Comparison of ENCODE assay signal across 7 mouse cellular contexts in the genomic region with DNA sequence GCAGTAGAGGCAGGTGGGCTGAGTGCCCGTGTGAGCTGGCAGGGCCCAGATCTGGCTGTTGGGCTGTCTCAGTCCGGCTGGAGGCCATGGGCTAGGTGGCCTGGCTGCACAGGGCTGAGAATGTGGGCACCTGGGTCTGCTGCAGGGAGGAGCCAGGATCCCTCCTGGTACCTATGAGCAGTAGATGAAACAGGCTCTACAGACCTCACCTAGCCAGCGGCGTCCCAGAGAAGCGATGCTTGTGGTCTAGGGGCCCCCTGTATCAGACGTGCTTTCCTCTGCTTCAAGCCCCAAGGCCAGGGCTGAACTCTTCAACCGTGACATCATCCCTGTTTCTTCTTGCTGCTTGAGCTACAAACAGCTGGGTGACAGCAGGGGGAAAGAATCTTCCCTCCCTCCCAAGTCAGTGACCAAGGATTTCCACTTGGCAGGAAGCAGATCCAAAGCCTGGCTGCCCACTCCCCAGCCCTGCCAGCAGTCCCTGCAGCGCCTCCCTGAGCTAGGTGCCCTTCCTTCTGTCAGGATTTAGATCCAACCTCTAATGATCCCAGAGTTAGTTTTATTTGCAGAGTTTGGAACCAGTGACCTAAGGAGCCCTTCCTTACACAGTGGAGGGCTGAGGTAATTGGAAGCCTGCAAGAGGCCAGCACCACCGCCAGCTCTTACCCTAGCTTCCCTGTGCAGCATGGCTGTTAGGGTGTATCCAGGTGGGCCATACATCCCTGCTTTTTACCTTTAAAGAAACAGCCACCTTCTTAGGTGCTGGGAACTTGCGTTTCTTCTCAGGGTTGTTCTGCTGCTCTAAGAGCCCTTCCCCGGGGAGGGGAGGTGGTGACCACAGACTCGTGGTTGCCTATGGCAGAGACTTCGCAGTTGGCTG.
DNase-seq lines count a peak whose midpoint lies in the region; ATAC-seq and TF ChIP-seq lines count a peak whose summit lies in the region.

No protein-coding gene starts in this region.

- peak; percentile 38 for DNase-seq in retina, postnatal 1 day
- no peak for DNase-seq in retina, embryonic 14.5 days (ENCODE audit: low spot score)
- peak; percentile 80 for DNase-seq in gastrocnemius, adult 2 months
- DNase-seq in left cerebral cortex, postnatal 14 days (ENCODE audit: low spot score in 2 of 2): no peak
- no peak for DNase-seq in urinary bladder, adult 2 months (ENCODE audit: low spot score)
- no peak for DNase-seq in frontal cortex, postnatal 36 days (ENCODE audit: low spot score in 2 of 2)

- H3K4me3 ChIP-seq in gastrocnemius, adult 2 months: no peak overlapping the region
- no peak overlapping the region for H3K4me3 ChIP-seq in intestine, embryonic 16.5 days (ENCODE audit: low read length)

- 47% methylated on average over 13 of the region's 13 CpGs for WGBS in intestine, embryonic 16.5 days

- peak; percentile 59 for ATAC-seq in intestine, embryonic 16.5 days

- TF ChIP-seq CTCF in gastrocnemius, adult 2 months (IDR thresholded peaks at IDR 0.05): no peak; the same call in 1 of the 2 replicates

- peaks cover 41% of the 10 kb centered on the region for H3K4me1 ChIP-seq in intestine, embryonic 16.5 days (ENCODE audit: control insufficient read depth, insufficient read depth, low read length)

- H3K27me3 ChIP-seq in intestine, embryonic 16.5 days (replicated peaks; ENCODE audit: control insufficient read depth, insufficient read depth, low read length): no peaks in the 10 kb centered on the region

- H3K9me3 ChIP-seq in intestine, embryonic 16.5 days (ENCODE audit: control insufficient read depth, low read length): no peaks in the 10 kb centered on the region

- intact Hi-C loops in gastrocnemius, adult 2 months (cut with DNase I): loop anchor here (10.0 kb wide), 1 partner anchor 211 kb away; the partner anchor contains the start of gene Ube2t
- intact Hi-C loops in left cerebral cortex, postnatal 14 days (cut with DNase I): no loop called here

- H3K4me2 ChIP-seq in intestine, embryonic 16.5 days (ENCODE audit: low read depth, low read length): no peak overlapping the region

- no peaks in the 10 kb centered on the region for H3K36me3 ChIP-seq in intestine, embryonic 16.5 days (ENCODE audit: control insufficient read depth, insufficient read depth, low read length)

- 0 out of 2 replicates have a peak overlapping the region, but pooled peaks have one; percentile 16 for H3K9ac ChIP-seq in intestine, embryonic 16.5 days (ENCODE audit: low read depth, low read length)

- peak overlapping the region; percentile 88 for H3K27ac ChIP-seq in gastrocnemius, adult 2 months
- peak overlapping the region; percentile 79 for H3K27ac ChIP-seq in intestine, embryonic 16.5 days (ENCODE audit: low read length)

Comparison
In these comparisons a context has a peak if more than half of its experiments do, and no peak if none do; other contexts are left out.
1. DNase-seq: peak in retina, postnatal 1 day (single experiment) and gastrocnemius, adult 2 months (single experiment); none in retina, embryonic 14.5 days (single experiment), left cerebral cortex, postnatal 14 days (0 of 2), urinary bladder, adult 2 months (single experiment) and frontal cortex, postnatal 36 days (0 of 2).